Mouse (Mus musculus) spleen, adult 2 months (tissue): ENCODE data around the gene Tcta.

Experiments used
- CTCF ChIP-seq: fragments of 200-500 bp; IDR thresholded peaks from 2 replicates; pipeline ENCODE4 v1.5.1; 2011; ENCODE audit warnings: mild to moderate bottlenecking, inconsistent platforms; ENCODE audit not compliant: insufficient read depth, insufficient read length, insufficient replicate concordance; ENCODE audit errors: extremely low read depth
- POLR2A ChIP-seq: fragments of 200-500 bp; IDR thresholded peaks from 2 replicates; pipeline ENCODE4 v1.6.1; 2011; ENCODE audit warnings: low read depth, low read length, inconsistent platforms

GRCm38 (mm10) chr9:108273485-108273884 is 32.5 kb downstream of the Tcta start:
- TF ChIP-seq POLR2A, result no peak
- no peak for TF ChIP-seq CTCF
